Mouse (Mus musculus): ENCODE results near the gene Hnrnpr. TPM values are rescaled to one million over a fixed set of nuclear protein-coding genes. Genes with fewer than 3 reads are reported as not detected.

Hnrnpr gene
- polyA plus RNA-seq, 1 experiment from 2014 or later = 109 TPM

- no peak for ATAC-seq (ENCODE audit: extremely low read depth, insufficient number of reproducible peaks, low FRiP score, low TSS enrichment)
These were observed 97.1 kb downstream of the Hnrnpr start for GRCm38 (mm10) chr4:136407831-136408230.

More at GRCm38 (mm10) chr4:136407831-136408230, 97.1 kb downstream of the Hnrnpr start:
- Histone ChIP-seq H3K9ac (no peak overlapping the region), H3K27ac (replicated peaks) (no peak overlapping the region), H3K4me1 (0 out of 2 replicates have a peak, but pooled peaks cover 8% of the 10 kb centered on the region), H3K4me2 (no peak overlapping the region), H3K9me3 (no peaks in the 10 kb centered on the region), H3K27me3 (replicated peaks) (no peaks in the 10 kb centered on the region), H3K36me3 (no peaks in the 10 kb centered on the region), H3K4me3 (no peak overlapping the region)
- 67% methylated on average over 11 of the region's 11 CpGs for WGBS

Other genes with a start within 250 kb of the Hnrnpr start
- 288 and 305 TPM in 2 replicates for gene Id3, start 167.4 kb upstream of the Hnrnpr start, polyA plus RNA-seq (2015; fragmentation: Nextera tagmentation; extraction: Ambion mirVana)
- 6.2 and 6.6 TPM in 2 replicates for gene E2f2, start 138.5 kb upstream of the Hnrnpr start, polyA plus RNA-seq (2015; fragmentation: Nextera tagmentation; extraction: Ambion mirVana)
- 2.6 and 3.4 TPM in 2 replicates for gene Asap3, start 104.6 kb upstream of the Hnrnpr start, polyA plus RNA-seq (2015; fragmentation: Nextera tagmentation; extraction: Ambion mirVana)
- gene Tcea3, start 63.2 kb upstream of the Hnrnpr start, polyA plus RNA-seq (2015; fragmentation: Nextera tagmentation; extraction: Ambion mirVana) = 58.8 and 62.7 TPM in 2 replicates
- 18.3 and 19.7 TPM in 2 replicates for gene Zfp46, start 26.3 kb upstream of the Hnrnpr start, polyA plus RNA-seq (2015; fragmentation: Nextera tagmentation; extraction: Ambion mirVana)
- 0.16 TPM in 1 of 2 replicates, not detected in the other for gene Htr1d, start 112.6 kb downstream of the Hnrnpr start, polyA plus RNA-seq (2015; fragmentation: Nextera tagmentation; extraction: Ambion mirVana)
- 0.17 TPM in 1 of 2 replicates, not detected in the other for gene 6030445D17Rik, start 151.3 kb downstream of the Hnrnpr start, polyA plus RNA-seq (2015; fragmentation: Nextera tagmentation; extraction: Ambion mirVana)
- 89.2 and 100 TPM in 2 replicates for gene Luzp1, start 158.8 kb downstream of the Hnrnpr start, polyA plus RNA-seq (2015; fragmentation: Nextera tagmentation; extraction: Ambion mirVana)